Mouse (Mus musculus): ENCODE results near the gene Ascl2. TPM values are rescaled to one million over a fixed set of nuclear protein-coding genes. Genes with fewer than 3 reads are reported as not detected.

Gene Ascl2
- total RNA-seq, 2 experiments from 2014 or later, result 0.27 to 0.32 TPM

DNA sequence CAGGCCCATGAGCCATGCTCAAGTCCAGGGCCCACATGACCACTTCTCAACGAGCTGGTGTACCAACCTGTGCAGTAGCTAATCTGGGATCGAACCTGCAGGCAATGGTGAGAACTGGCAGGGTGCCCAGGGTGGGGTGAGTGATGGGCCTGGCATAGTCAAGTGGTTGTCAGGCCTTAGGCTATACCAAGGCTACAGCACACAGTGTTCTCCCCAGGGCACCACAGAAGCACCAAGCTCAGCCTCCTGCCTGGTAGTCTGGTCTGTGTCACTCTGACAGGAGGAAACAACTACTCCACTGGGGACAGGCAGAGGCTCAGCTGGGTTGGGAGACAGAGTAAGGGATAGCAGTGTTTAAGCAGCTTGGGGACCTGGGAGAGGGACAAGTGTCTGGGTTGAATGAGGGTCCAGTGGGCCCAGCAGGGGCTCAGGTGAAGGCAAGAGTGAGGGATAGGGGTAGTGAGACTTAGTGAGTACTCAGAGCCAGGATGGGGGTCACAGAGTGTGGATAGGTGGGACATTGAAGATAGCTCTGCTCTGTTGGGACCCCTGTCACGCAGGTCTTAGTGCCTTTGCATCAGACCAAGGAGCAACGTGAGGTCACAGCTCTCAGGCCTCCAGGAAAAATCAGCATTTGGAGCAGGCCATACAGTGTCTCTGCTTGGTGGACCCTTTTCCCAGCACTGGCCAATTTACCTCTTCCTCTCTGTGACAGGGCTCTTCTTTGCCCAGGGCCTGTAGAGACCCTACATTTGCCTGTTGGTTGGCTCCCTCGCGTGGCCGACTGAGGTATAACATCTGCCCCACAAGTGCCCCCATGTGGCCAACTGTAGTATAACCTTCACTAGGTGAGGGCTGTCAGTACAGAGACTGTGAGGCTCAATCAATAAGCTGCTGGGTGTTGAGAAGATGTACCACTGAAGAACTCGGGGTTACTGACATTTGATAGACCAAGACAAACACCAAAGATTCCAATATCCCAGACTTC is 50.1 kb downstream of the Ascl2 start:
- DNase-seq (ENCODE audit: low spot score in 2 of 2), result peak; percentile 94 to 95

GRCm38 (mm10) chr7:142917659-142918058 is 51.4 kb downstream of the Ascl2 start:
- DNase-seq (ENCODE audit: low spot score in 2 of 2), result no peak

Other genes starting within 250 kb of the Ascl2 start
- gene Ins2, start 225.9 kb downstream of the Ascl2 start, total RNA-seq (2021), result not detected
- gene Th, start 38.1 kb downstream of the Ascl2 start, total RNA-seq (2021), result under 1 TPM; 0.64 to 0.89 TPM
- gene Tspan32, start 35.8 kb upstream of the Ascl2 start, total RNA-seq (2021), result not detected
- gene Cd81, start 83.5 kb upstream of the Ascl2 start, total RNA-seq (2021), result 100 to 1,000 TPM; 395 to 401 TPM
- gene Tssc4, start 100.0 kb upstream of the Ascl2 start, total RNA-seq (2021), result 10 to 100 TPM; 41.9 to 46.0 TPM
- under 1 TPM; 0.31 to 0.59 TPM for gene Trpm5, start 125.4 kb upstream of the Ascl2 start, total RNA-seq (2021)
- 1 to 10 TPM; 1.0 to 2.3 TPM for gene Kcnq1, start 137.1 kb upstream of the Ascl2 start, total RNA-seq (2021)

Data from layer of hippocampus, postnatal 10 days (tissue).